In genomic region chrX:162734997-162735929, GRCm38 (mm10) we compare ENCODE assay signal across 8 mouse cellular contexts. TPM values are rescaled to one million over a fixed set of nuclear protein-coding genes. Genes with fewer than 3 reads are reported as not detected.
DNase-seq lines count a peak whose midpoint lies in the region; ATAC-seq and TF ChIP-seq lines count a peak whose summit lies in the region.

No protein-coding gene starts in this region.

- H3K27ac ChIP-seq in ES-E14 (ENCODE audit: insufficient read depth, low read depth, low read length, poor library complexity, severe bottlenecking), result peak overlapping the region; percentile 56; the same call in 1 of the 2 replicates
- peak overlapping the region; percentile 92 for H3K27ac ChIP-seq in forebrain, embryonic 16.5 days (ENCODE audit: low read length)
- peak overlapping the region; percentile 91 for H3K27ac ChIP-seq in liver, postnatal 0 days (ENCODE audit: low read depth)
- H3K27ac ChIP-seq in neural tube, embryonic 12.5 days, result 0 out of 2 replicates have a peak overlapping the region, but pooled peaks have one; percentile 20

- H3K9me3 ChIP-seq in ES-E14 (ENCODE audit: control insufficient read depth, insufficient read depth, low read depth, low read length), result no peaks in the 10 kb centered on the region
- H3K9me3 ChIP-seq in forebrain, embryonic 16.5 days (ENCODE audit: control insufficient read depth, low read length), result no peaks in the 10 kb centered on the region
- no peaks in the 10 kb centered on the region for H3K9me3 ChIP-seq in liver, postnatal 0 days (ENCODE audit: low read length)
- no peaks in the 10 kb centered on the region for H3K9me3 ChIP-seq in neural tube, embryonic 12.5 days

- in situ Hi-C loops in ES-E14 (cut with MboI; ENCODE audit: low sequenced_read_pairs in 2 of 2, unreplicated experiment in 2 of 2), result no loop called here

- peak; percentile 91 for ATAC-seq in forebrain, embryonic 16.5 days
- peak; percentile 77 for ATAC-seq in liver, postnatal 0 days
- ATAC-seq in neural tube, embryonic 12.5 days (ENCODE audit: low FRiP score, low read depth), result peak; percentile 90

- no peak for TF ChIP-seq EP300 in liver, postnatal 0 days (IDR thresholded peaks at IDR 0.05; ENCODE audit: low read depth)

- H3K9ac ChIP-seq in ES-E14 (ENCODE audit: insufficient read depth, low read depth, low read length, poor library complexity, severe bottlenecking), result 0 out of 2 replicates have a peak overlapping the region, but pooled peaks have one; percentile 38
- peak overlapping the region; percentile 63 for H3K9ac ChIP-seq in forebrain, embryonic 16.5 days (replicated peaks; ENCODE audit: low read depth, low read length)
- peak overlapping the region; percentile 31; the same call in 1 of the 2 replicates for H3K9ac ChIP-seq in liver, postnatal 0 days (replicated peaks)
- H3K9ac ChIP-seq in neural tube, embryonic 12.5 days, result peak overlapping the region; percentile 47

- peak overlapping the region; percentile 64 for H3K4me2 ChIP-seq in forebrain, embryonic 16.5 days (ENCODE audit: low read length)
- H3K4me2 ChIP-seq in liver, postnatal 0 days (ENCODE audit: low read depth, low read length), result peak overlapping the region; percentile 65
- H3K4me2 ChIP-seq in neural tube, embryonic 12.5 days (replicated peaks), result peak overlapping the region; percentile 56

- H3K4me3 ChIP-seq in ES-E14 (ENCODE audit: insufficient read depth in 1 of 2, low read depth in 1 of 2, low read length in 2 of 2, poor library complexity in 1 of 2, severe bottlenecking in 1 of 2), result peak overlapping the region; percentile 49 to 77
- H3K4me3 ChIP-seq in forebrain, embryonic 16.5 days (replicated peaks; ENCODE audit: low read length), result peak overlapping the region; percentile 54
- H3K4me3 ChIP-seq in liver, postnatal 0 days (ENCODE audit: low read depth, low read length), result peak overlapping the region; percentile 49
- peak overlapping the region; percentile 33 for H3K4me3 ChIP-seq in neural tube, embryonic 12.5 days

- intact Hi-C loops in heart, postnatal 36 days (cut with DNase I), result no loop called here

- DNase-seq in ES-E14 (ENCODE audit: low read depth, low spot score), result no peak
- DNase-seq in cerebellum, adult 11-12 months, result peak; percentile 66
- peak; percentile 61 to 71 for DNase-seq in heart, postnatal 36 days
- peak; percentile 38 to 77 for DNase-seq in layer of hippocampus, adult 18-20 months (ENCODE audit: low spot score in 2 of 2)
- DNase-seq in liver, postnatal 0 days, result peak; percentile 71
- peak; percentile 52 for DNase-seq in telencephalon, adult 2 months (ENCODE audit: low read depth, low spot score)

- peaks cover 1 to 5% of the 10 kb centered on the region in 2 experiments; a peak in 2 of 4 replicates for H3K4me1 ChIP-seq in ES-E14 (ENCODE audit: control insufficient read depth in 2 of 2, insufficient read depth in 2 of 2, low read length in 2 of 2, poor library complexity in 1 of 2)
- peaks cover 4% of the 10 kb centered on the region; the same call in 1 of the 2 replicates for H3K4me1 ChIP-seq in forebrain, embryonic 16.5 days (replicated peaks; ENCODE audit: control insufficient read depth, insufficient read depth, low read length)
- H3K4me1 ChIP-seq in liver, postnatal 0 days (ENCODE audit: insufficient read depth), result 0 out of 2 replicates have a peak, but pooled peaks cover 6% of the 10 kb centered on the region
- H3K4me1 ChIP-seq in neural tube, embryonic 12.5 days, result peaks cover 3% of the 10 kb centered on the region; the same call in 1 of the 2 replicates

- TF ChIP-seq CTCF in liver, postnatal 0 days (IDR thresholded peaks at IDR 0.05; ENCODE audit: low read depth), result peak; percentile 69

- WGBS in forebrain, embryonic 16.5 days, result 28% methylated on average over 25 of the region's 25 CpGs
- WGBS in liver, postnatal 0 days (ENCODE audit: insufficient replicate concordance), result 25% methylated on average over 25 of the region's 25 CpGs
- WGBS in neural tube, embryonic 12.5 days, result 24% methylated on average over 25 of the region's 25 CpGs

- H3K36me3 ChIP-seq in ES-E14 (ENCODE audit: control insufficient read depth, insufficient read depth, low read length, poor library complexity, severe bottlenecking), result no peaks in the 10 kb centered on the region
- H3K36me3 ChIP-seq in forebrain, embryonic 16.5 days (ENCODE audit: control insufficient read depth, insufficient read depth), result no peaks in the 10 kb centered on the region
- no peaks in the 10 kb centered on the region for H3K36me3 ChIP-seq in liver, postnatal 0 days (replicated peaks; ENCODE audit: insufficient read depth, low read length)
- no peaks in the 10 kb centered on the region for H3K36me3 ChIP-seq in neural tube, embryonic 12.5 days

- H3K27me3 ChIP-seq in forebrain, embryonic 16.5 days (replicated peaks; ENCODE audit: control insufficient read depth, insufficient read depth, low read length), result no peaks in the 10 kb centered on the region
- no peaks in the 10 kb centered on the region for H3K27me3 ChIP-seq in liver, postnatal 0 days (ENCODE audit: insufficient read depth, low read length)
- no peaks in the 10 kb centered on the region for H3K27me3 ChIP-seq in neural tube, embryonic 12.5 days (replicated peaks)

TF ChIP-seq in ES-E14, 5 proteins besides CTCF, POLR2A, EP300 and RAD21:
- no peak for TF ChIP-seq ZC3H11A (IDR thresholded peaks at IDR 0.05; ENCODE audit: borderline replicate concordance, low read depth, low read length)
- TF ChIP-seq MAFK (IDR thresholded peaks at IDR 0.05; ENCODE audit: insufficient read depth, low read depth, low read length), result no peak
- TF ChIP-seq HCFC1 (IDR thresholded peaks at IDR 0.05; ENCODE audit: borderline replicate concordance, insufficient read depth, low read length), result no peak
- TF ChIP-seq ZNF384 (IDR thresholded peaks at IDR 0.05; ENCODE audit: low read depth, low read length), result no peak
- TF ChIP-seq CHD2 (IDR thresholded peaks at IDR 0.05; ENCODE audit: low read depth, low read length), result no peak

RNA-seq across cellular contexts. Expression of gene Rbbp7, which starts 24.9 kb away (rescaled TPM):
- 158 and 276 TPM in 2 replicates for total RNA-seq in ES-E14 (2012; rRNA removed)
- 231 and 261 TPM in 2 replicates for polyA plus RNA-seq in forebrain, embryonic 16.5 days (2015; fragmentation: Nextera tagmentation; extraction: Ambion mirVana)
- 100 to 1,000 TPM; 155 to 167 TPM for total RNA-seq in heart, postnatal 36 days (2021)
- total RNA-seq in layer of hippocampus, adult 18-20 months (2021), result 100 to 1,000 TPM; 155 to 163 TPM
- 194 and 217 TPM in 2 replicates for polyA plus RNA-seq in liver, postnatal 0 days (2015; fragmentation: Nextera tagmentation; extraction: Ambion mirVana)
- polyA plus RNA-seq in neural tube, embryonic 12.5 days (2016; fragmentation: Nextera tagmentation; extraction: Ambion mirVana), result 240 and 247 TPM in 2 replicates

Comparison
In these comparisons a context has a peak if more than half of its experiments do, and no peak if none do; other contexts are left out.
1. H3K27ac ChIP-seq: peak in every context shown above with its lines; median percentile 92 in forebrain, embryonic 16.5 days; 91 in liver, postnatal 0 days; 56 in ES-E14; 20 in neural tube, embryonic 12.5 days.